Mouse (Mus musculus) midbrain, embryonic 14.5 days (tissue): Measurements from ENCODE around the gene Tnk1. TPM values are rescaled to one million over a fixed set of nuclear protein-coding genes. Genes with fewer than 3 reads are reported as not detected.

Experiments used
- ATAC-seq: fragments of 200-750 bp; cut with Nextera tagmentation; 2 replicates; pipeline ENCODE4 v1.8.0; 2017; ENCODE audit warnings: moderate number of reproducible peaks, moderate library complexity; ENCODE audit not compliant: low FRiP score, low TSS enrichment
- DNase-seq: peaks from one replicate; pipeline ENCODE4 v3.0.0-alpha.2; 2015
- H3K27ac ChIP-seq: fragments of 300-500 bp; sonication (generic); replicated peaks from 2 replicates; pipeline ENCODE4 v1.5.1; 2014; ENCODE audit warnings: mild to moderate bottlenecking, low read depth, low read length, moderate library complexity
- H3K27me3 ChIP-seq: fragments of 300-500 bp; sonication (generic); 2 replicates; pipeline ENCODE4 v1.6.1; 2014; ENCODE audit warnings: low read length, control low read depth, mixed read lengths; ENCODE audit not compliant: control insufficient read depth, insufficient read depth
- H3K36me3 ChIP-seq: fragments of 300-500 bp; sonication (generic); 2 replicates; pipeline ENCODE4 v1.6.1; 2014; ENCODE audit warnings: low read length, control low read depth; ENCODE audit not compliant: control insufficient read depth, insufficient read depth
- H3K4me1 ChIP-seq: fragments of 300-500 bp; sonication (generic); 2 replicates; pipeline ENCODE4 v1.6.1; 2014; ENCODE audit warnings: mild to moderate bottlenecking, antibody characterized with exemption, low read length, control low read depth; ENCODE audit not compliant: control insufficient read depth, insufficient read depth
- H3K4me2 ChIP-seq: fragments of 300-500 bp; sonication (generic); 2 replicates; pipeline ENCODE4 v1.6.1; 2014; ENCODE audit warnings: mild to moderate bottlenecking, low read length, moderate library complexity
- H3K4me3 ChIP-seq: fragments of 300-500 bp; sonication (generic); replicated peaks from 2 replicates; pipeline ENCODE4 v1.5.1; 2014; ENCODE audit warnings: low read depth, low read length
- H3K9ac ChIP-seq: fragments of 300-500 bp; sonication (generic); replicated peaks from 2 replicates; pipeline ENCODE4 v1.6.1; 2014; ENCODE audit warnings: mild to moderate bottlenecking, low read length, moderate library complexity
- H3K9me3 ChIP-seq: fragments of 300-500 bp; sonication (generic); 2 replicates; pipeline ENCODE4 v1.6.1; 2016; ENCODE audit warnings: low read length, control low read depth, mixed read lengths; ENCODE audit not compliant: control insufficient read depth
- WGBS: fragments of 180-500 bp; shearing (Covaris S2); extraction: QIAGEN DNeasy Blood & Tissue Kit; methylation state at CpG from one replicate; pipeline ENCODE4 v1.1.7; 2014; 5-methylcytosine and 5-hydroxymethylcytosine counted together
- polyA plus RNA-seq: library from polyadenylated mRNA; unstranded; fragments of >200 nt; fragmentation: Nextera tagmentation; extraction: Ambion mirVana; gene quantifications from 2 replicates; pipeline ENCODE4 v1.2.1, GENCODE M21; 2014

Gene Tnk1
- polyA plus RNA-seq, 1 experiment from 2014 or later: not detected

- ATAC-seq: peak; percentile 87
- no peaks in the 10 kb centered on the region for H3K9me3 ChIP-seq
- WGBS: under 1% methylated on average over 34 of the region's 34 CpGs
- peak within 1 kb of the TSS; percentile 99 for H3K4me2 ChIP-seq
- H3K4me3 ChIP-seq: peak within 1 kb of the TSS; percentile 94
- H3K27me3 ChIP-seq: no peaks in the 10 kb centered on the region
- H3K27ac ChIP-seq: peak within 1 kb of the TSS; percentile 96
- H3K4me1 ChIP-seq: peaks cover 34% of the 10 kb centered on the region
- H3K36me3 ChIP-seq: peaks cover 8% of the 10 kb centered on the region
- peak; percentile 98 for DNase-seq
- peak within 1 kb of the TSS; percentile 95 for H3K9ac ChIP-seq
Observed at GRCm38 (mm10) chr11:69837952-69838713, 20.4 kb downstream of the Tnk1 start, which contains the start of gene Tmem256. TSS of gene Tmem256 (plus strand) at chr11:69838514.

- peaks cover 34% of the 10 kb centered on the region for H3K4me1 ChIP-seq
- peak; percentile 93 for DNase-seq
Observed at GRCm38 (mm10) chr11:69837604-69837951, 21.0 kb downstream of the Tnk1 start, which contains the start of gene Nlgn2. TSS of gene Nlgn2 (minus strand) at chr11:69837784.

GRCm38 (mm10) chr11:69836703-69837576 is 21.6 kb downstream of the Tnk1 start:
- Histone ChIP-seq H3K27me3 (no peaks in the 10 kb centered on the region), H3K4me1 (peaks cover 34% of the 10 kb centered on the region), H3K36me3 (peaks cover 20% of the 10 kb centered on the region), H3K4me3 (peak overlapping the region; percentile 94), H3K9me3 (no peaks in the 10 kb centered on the region), H3K4me2 (peak overlapping the region; percentile 99), H3K9ac (peak overlapping the region; percentile 95), H3K27ac (peak overlapping the region; percentile 96)
- DNase-seq (peak; percentile 72), ATAC-seq (peak; percentile 6; the same call in 1 of the 2 replicates)
- WGBS: under 1% methylated on average over 52 of the region's 52 CpGs

More at GRCm38 (mm10) chr11:69837604-69837951, 21.0 kb downstream of the Tnk1 start, which contains the start of gene Nlgn2:
- H3K27me3 ChIP-seq: no peaks in the 10 kb centered on the region
- ATAC-seq: peak; percentile 79; the same call in 1 of the 2 replicates
- no peaks in the 10 kb centered on the region for H3K9me3 ChIP-seq
- H3K4me2 ChIP-seq: peak within 1 kb of the TSS; percentile 99
- peak within 1 kb of the TSS; percentile 96 for H3K27ac ChIP-seq
- peaks cover 14% of the 10 kb centered on the region for H3K36me3 ChIP-seq
- peak within 1 kb of the TSS; percentile 95 for H3K9ac ChIP-seq
- H3K4me3 ChIP-seq: peak within 1 kb of the TSS; percentile 94
- 0% methylated on average over 32 of the region's 32 CpGs for WGBS

GRCm38 (mm10) chr11:69835966-69836335 is 22.6 kb downstream of the Tnk1 start:
- peak overlapping the region; percentile 99 for H3K4me2 ChIP-seq
- peak; percentile 29 for DNase-seq
- H3K36me3 ChIP-seq: peaks cover 29% of the 10 kb centered on the region
- WGBS: 2% methylated on average over 4 of the region's 4 CpGs
- no peaks in the 10 kb centered on the region for H3K9me3 ChIP-seq
- no peak for ATAC-seq
- H3K4me3 ChIP-seq: peak overlapping the region; percentile 94
- no peaks in the 10 kb centered on the region for H3K27me3 ChIP-seq
- peak overlapping the region; percentile 95 for H3K9ac ChIP-seq
- H3K27ac ChIP-seq: peak overlapping the region; percentile 96
- H3K4me1 ChIP-seq: peaks cover 34% of the 10 kb centered on the region

GRCm38 (mm10) chr11:69835326-69835965 is 23.1 kb downstream of the Tnk1 start:
- no peaks in the 10 kb centered on the region for H3K9me3 ChIP-seq
- WGBS: under 1% methylated on average over 9 of the region's 9 CpGs
- peak overlapping the region; percentile 99 for H3K4me2 ChIP-seq
- H3K9ac ChIP-seq: peak overlapping the region; percentile 95
- H3K36me3 ChIP-seq: peaks cover 34% of the 10 kb centered on the region
- ATAC-seq (no peak), DNase-seq (peak; percentile 64)
- peaks cover 34% of the 10 kb centered on the region for H3K4me1 ChIP-seq
- H3K4me3 ChIP-seq: peak overlapping the region; percentile 94
- no peaks in the 10 kb centered on the region for H3K27me3 ChIP-seq
- H3K27ac ChIP-seq: peak overlapping the region; percentile 96

GRCm38 (mm10) chr11:69834001-69834549 is 24.5 kb downstream of the Tnk1 start:
- 5% methylated on average over 47 of the region's 48 CpGs for WGBS
- H3K4me3 ChIP-seq: peak overlapping the region; percentile 94
- H3K27ac ChIP-seq: peak overlapping the region; percentile 96
- no peaks in the 10 kb centered on the region for H3K9me3 ChIP-seq
- H3K36me3 ChIP-seq: peaks cover 41% of the 10 kb centered on the region
- H3K9ac ChIP-seq: peak overlapping the region; percentile 95
- H3K27me3 ChIP-seq: no peaks in the 10 kb centered on the region
- H3K4me2 ChIP-seq: peak overlapping the region; percentile 99
- H3K4me1 ChIP-seq: peaks cover 30% of the 10 kb centered on the region
- ATAC-seq: no peak
- peak; percentile 71 for DNase-seq

GRCm38 (mm10) chr11:69833554-69833953 is 25.0 kb downstream of the Tnk1 start:
- peak overlapping the region; percentile 95 for H3K9ac ChIP-seq
- no peaks in the 10 kb centered on the region for H3K9me3 ChIP-seq
- H3K4me3 ChIP-seq: peak overlapping the region; percentile 94
- no peak for DNase-seq
- WGBS: 63% methylated on average over 8 of the region's 8 CpGs
- H3K4me2 ChIP-seq: peak overlapping the region; percentile 99
- peak overlapping the region; percentile 96 for H3K27ac ChIP-seq
- H3K4me1 ChIP-seq: peaks cover 27% of the 10 kb centered on the region
- H3K36me3 ChIP-seq: peaks cover 41% of the 10 kb centered on the region
- H3K27me3 ChIP-seq: no peaks in the 10 kb centered on the region
- no peak for ATAC-seq

GRCm38 (mm10) chr11:69828832-69829231 is 29.7 kb downstream of the Tnk1 start:
- Histone ChIP-seq H3K9me3 (no peaks in the 10 kb centered on the region), H3K27ac (no peak overlapping the region), H3K27me3 (no peaks in the 10 kb centered on the region), H3K4me2 (no peak overlapping the region), H3K9ac (no peak overlapping the region), H3K36me3 (peaks cover 87% of the 10 kb centered on the region), H3K4me3 (no peak overlapping the region), H3K4me1 (peaks cover 4% of the 10 kb centered on the region)
- ATAC-seq (no peak), DNase-seq (no peak)
- WGBS: 55% methylated on average over 5 of the region's 5 CpGs
